Mouse (Mus musculus) neural tube, embryonic 12.5 days (tissue): Measurements from ENCODE around the gene Peli2. TPM values are rescaled to one million over a fixed set of nuclear protein-coding genes. Genes with fewer than 3 reads are reported as not detected.

Source experiments
- ATAC-seq: fragments of 200-750 bp; cut with Nextera tagmentation; 2 replicates; pipeline ENCODE4 v1.8.0; 2017; ENCODE audit warnings: low read depth, mild to moderate bottlenecking, moderate TSS enrichment, moderate library complexity; ENCODE audit not compliant: low FRiP score
- H3K27ac ChIP-seq: fragments of 300-500 bp; sonication (generic); 2 replicates; pipeline ENCODE4 v1.5.1; 2016
- H3K27me3 ChIP-seq: fragments of 300-500 bp; sonication (generic); replicated peaks from 2 replicates; pipeline ENCODE4 v1.6.1; 2016; ENCODE audit warnings: mild to moderate bottlenecking
- H3K36me3 ChIP-seq: fragments of 300-500 bp; sonication (generic); 2 replicates; pipeline ENCODE4 v1.6.1; 2016; ENCODE audit warnings: mild to moderate bottlenecking
- H3K4me1 ChIP-seq: fragments of 300-500 bp; sonication (generic); 2 replicates; pipeline ENCODE4 v1.6.1; 2016
- H3K4me2 ChIP-seq: fragments of 300-500 bp; sonication (generic); replicated peaks from 2 replicates; pipeline ENCODE4 v1.6.1; 2016; ENCODE audit warnings: mild to moderate bottlenecking
- H3K4me3 ChIP-seq: fragments of 300-500 bp; sonication (generic); 2 replicates; pipeline ENCODE4 v1.5.1; 2016
- H3K9ac ChIP-seq: fragments of 300-500 bp; sonication (generic); 2 replicates; pipeline ENCODE4 v1.6.1; 2016; ENCODE audit warnings: mild to moderate bottlenecking
- H3K9me3 ChIP-seq: fragments of 300-500 bp; sonication (generic); 2 replicates; pipeline ENCODE4 v1.6.1; 2016; ENCODE audit warnings: mild to moderate bottlenecking
- WGBS: fragments of 180-500 bp; shearing (Covaris S2); methylation state at CpG from one replicate; pipeline ENCODE4 v1.1.7; 2016; 5-methylcytosine and 5-hydroxymethylcytosine counted together
- polyA plus RNA-seq: library from polyadenylated mRNA; unstranded; fragments of >200 nt; fragmentation: Nextera tagmentation; extraction: Ambion mirVana; gene quantifications from 2 replicates; pipeline ENCODE4 v1.2.1, GENCODE M21; 2016

Peli2 gene
- polyA plus RNA-seq, 1 experiment from 2014 or later = 17.4 TPM

- no peak overlapping the region for H3K27ac ChIP-seq
- H3K4me1 ChIP-seq = no peaks in the 10 kb centered on the region
- no peaks in the 10 kb centered on the region for H3K36me3 ChIP-seq
- WGBS = 86% methylated on average over 10 of the region's 10 CpGs
- no peak for ATAC-seq
- H3K27me3 ChIP-seq = no peaks in the 10 kb centered on the region
- no peaks in the 10 kb centered on the region for H3K9me3 ChIP-seq
- no peak overlapping the region for H3K4me2 ChIP-seq
- no peak overlapping the region for H3K4me3 ChIP-seq
- H3K9ac ChIP-seq = no peak overlapping the region
Observed at GRCm38 (mm10) chr14:48289602-48290599, 169.3 kb downstream of the Peli2 start.

- 88% methylated on average over 7 of the region's 7 CpGs for WGBS
- H3K9ac ChIP-seq = no peak overlapping the region
- no peak overlapping the region for H3K4me3 ChIP-seq
Observed at GRCm38 (mm10) chr14:48293498-48293897, 172.9 kb downstream of the Peli2 start.

GRCm38 (mm10) chr14:48295410-48295809 is 174.8 kb downstream of the Peli2 start:
- no peak for ATAC-seq
- Histone ChIP-seq H3K27ac (no peak overlapping the region), H3K36me3 (no peaks in the 10 kb centered on the region), H3K4me1 (no peaks in the 10 kb centered on the region), H3K9ac (no peak overlapping the region), H3K4me3 (no peak overlapping the region), H3K9me3 (no peaks in the 10 kb centered on the region), H3K27me3 (no peaks in the 10 kb centered on the region), H3K4me2 (no peak overlapping the region)
- 69% methylated on average over 5 of the region's 5 CpGs for WGBS

More at GRCm38 (mm10) chr14:48293498-48293897, 172.9 kb downstream of the Peli2 start:
- no peaks in the 10 kb centered on the region for H3K36me3 ChIP-seq
- H3K4me2 ChIP-seq = no peak overlapping the region
- ATAC-seq = no peak
- no peaks in the 10 kb centered on the region for H3K4me1 ChIP-seq
- no peak overlapping the region for H3K27ac ChIP-seq
- no peaks in the 10 kb centered on the region for H3K9me3 ChIP-seq
- no peaks in the 10 kb centered on the region for H3K27me3 ChIP-seq

GRCm38 (mm10) chr14:48295815-48296271 is 175.2 kb downstream of the Peli2 start:
- Histone ChIP-seq H3K9me3 (no peaks in the 10 kb centered on the region), H3K27me3 (no peaks in the 10 kb centered on the region), H3K27ac (no peak overlapping the region), H3K9ac (no peak overlapping the region), H3K4me3 (no peak overlapping the region), H3K4me1 (no peaks in the 10 kb centered on the region), H3K36me3 (no peaks in the 10 kb centered on the region), H3K4me2 (no peak overlapping the region)
- no peak for ATAC-seq
- 38% methylated on average over 7 of the region's 7 CpGs for WGBS

GRCm38 (mm10) chr14:48296820-48297219 is 176.2 kb downstream of the Peli2 start:
- Histone ChIP-seq H3K9me3 (no peaks in the 10 kb centered on the region), H3K27ac (no peak overlapping the region), H3K36me3 (no peaks in the 10 kb centered on the region), H3K4me2 (no peak overlapping the region), H3K4me3 (no peak overlapping the region), H3K27me3 (no peaks in the 10 kb centered on the region), H3K4me1 (no peaks in the 10 kb centered on the region), H3K9ac (no peak overlapping the region)
- no peak for ATAC-seq
- WGBS = 96% methylated on average over 1 of the region's 1 CpGs

GRCm38 (mm10) chr14:48302471-48303186 is 182.0 kb downstream of the Peli2 start:
- no peak overlapping the region for H3K9ac ChIP-seq
- no peaks in the 10 kb centered on the region for H3K36me3 ChIP-seq
- 83% methylated on average over 10 of the region's 10 CpGs for WGBS
- peaks cover 3% of the 10 kb centered on the region; the same call in 1 of the 2 replicates for H3K9me3 ChIP-seq
- no peak overlapping the region for H3K4me3 ChIP-seq
- no peak for ATAC-seq
- no peak overlapping the region for H3K4me2 ChIP-seq
- no peak overlapping the region for H3K27ac ChIP-seq
- H3K4me1 ChIP-seq = no peaks in the 10 kb centered on the region
- no peaks in the 10 kb centered on the region for H3K27me3 ChIP-seq

GRCm38 (mm10) chr14:48303235-48303634 is 182.6 kb downstream of the Peli2 start:
- no peaks in the 10 kb centered on the region for H3K4me1 ChIP-seq
- H3K27me3 ChIP-seq = no peaks in the 10 kb centered on the region
- H3K4me3 ChIP-seq = no peak overlapping the region
- H3K27ac ChIP-seq = no peak overlapping the region
- H3K9me3 ChIP-seq = peaks cover 6% of the 10 kb centered on the region; the same call in 1 of the 2 replicates
- H3K9ac ChIP-seq = no peak overlapping the region
- no peak for ATAC-seq
- no peaks in the 10 kb centered on the region for H3K36me3 ChIP-seq
- WGBS = 72% methylated on average over 6 of the region's 6 CpGs
- H3K4me2 ChIP-seq = no peak overlapping the region

GRCm38 (mm10) chr14:48303841-48304240 is 183.2 kb downstream of the Peli2 start:
- Histone ChIP-seq H3K27me3 (no peaks in the 10 kb centered on the region), H3K27ac (no peak overlapping the region), H3K36me3 (no peaks in the 10 kb centered on the region), H3K9me3 (peaks cover 6% of the 10 kb centered on the region; the same call in 1 of the 2 replicates), H3K4me3 (no peak overlapping the region), H3K4me1 (no peaks in the 10 kb centered on the region), H3K4me2 (no peak overlapping the region), H3K9ac (no peak overlapping the region)
- WGBS = 91% methylated on average over 9 of the region's 9 CpGs
- ATAC-seq = no peak

GRCm38 (mm10) chr14:48313234-48313633 is 192.6 kb downstream of the Peli2 start:
- H3K27ac ChIP-seq = no peak overlapping the region
- WGBS = 64% methylated on average over 3 of the region's 3 CpGs
- no peaks in the 10 kb centered on the region for H3K9me3 ChIP-seq
- no peak overlapping the region for H3K9ac ChIP-seq
- ATAC-seq = no peak
- no peaks in the 10 kb centered on the region for H3K36me3 ChIP-seq
- H3K4me1 ChIP-seq = no peaks in the 10 kb centered on the region
- H3K27me3 ChIP-seq = no peaks in the 10 kb centered on the region
- no peak overlapping the region for H3K4me2 ChIP-seq
- H3K4me3 ChIP-seq = no peak overlapping the region

GRCm38 (mm10) chr14:48316396-48316795 is 195.8 kb downstream of the Peli2 start:
- H3K9me3 ChIP-seq = no peaks in the 10 kb centered on the region
- no peaks in the 10 kb centered on the region for H3K36me3 ChIP-seq
- no peaks in the 10 kb centered on the region for H3K27me3 ChIP-seq
- no peaks in the 10 kb centered on the region for H3K4me1 ChIP-seq
- H3K27ac ChIP-seq = no peak overlapping the region
- ATAC-seq = no peak
- WGBS = 78% methylated on average over 8 of the region's 8 CpGs
- no peak overlapping the region for H3K4me3 ChIP-seq
- H3K4me2 ChIP-seq = no peak overlapping the region
- no peak overlapping the region for H3K9ac ChIP-seq

GRCm38 (mm10) chr14:48323771-48324459 is 203.3 kb downstream of the Peli2 start:
- WGBS = 74% methylated on average over 18 of the region's 18 CpGs
- ATAC-seq = no peak
- Histone ChIP-seq H3K4me1 (no peaks in the 10 kb centered on the region), H3K4me3 (no peak overlapping the region), H3K27me3 (no peaks in the 10 kb centered on the region), H3K36me3 (no peaks in the 10 kb centered on the region), H3K9me3 (no peaks in the 10 kb centered on the region), H3K9ac (no peak overlapping the region), H3K4me2 (no peak overlapping the region), H3K27ac (no peak overlapping the region)

GRCm38 (mm10) chr14:48324460-48324850 is 203.8 kb downstream of the Peli2 start:
- H3K4me3 ChIP-seq = no peak overlapping the region
- no peak for ATAC-seq
- no peaks in the 10 kb centered on the region for H3K9me3 ChIP-seq
- no peaks in the 10 kb centered on the region for H3K4me1 ChIP-seq
- no peak overlapping the region for H3K4me2 ChIP-seq
- H3K9ac ChIP-seq = no peak overlapping the region
- H3K27me3 ChIP-seq = no peaks in the 10 kb centered on the region
- H3K36me3 ChIP-seq = no peaks in the 10 kb centered on the region
- WGBS = 79% methylated on average over 4 of the region's 4 CpGs
- H3K27ac ChIP-seq = no peak overlapping the region
